Mouse (Mus musculus) stomach, postnatal 0 days (tissue): ENCODE results near the gene Birc6. TPM values are rescaled to one million over a fixed set of nuclear protein-coding genes. Genes with fewer than 3 reads are reported as not detected.

Experiments used
- ATAC-seq: fragments of 200-750 bp; cut with Nextera tagmentation; 2 replicates; pipeline ENCODE4 v1.8.0; 2017; ENCODE audit not compliant: low FRiP score, low TSS enrichment
- DNase-seq: peaks from one replicate; pipeline ENCODE4 v3.0.0-alpha.2; 2016; ENCODE audit warnings: low spot score
- H3K27ac ChIP-seq: fragments of 300-500 bp; sonication (generic); replicated peaks from 2 replicates; pipeline ENCODE4 v1.5.1; 2014; ENCODE audit warnings: mild to moderate bottlenecking, control low read depth
- H3K27me3 ChIP-seq: fragments of 300-500 bp; sonication (generic); 2 replicates; pipeline ENCODE4 v1.6.1; 2014; ENCODE audit warnings: low read length; ENCODE audit not compliant: control insufficient read depth, insufficient read depth
- H3K36me3 ChIP-seq: fragments of 300-500 bp; sonication (generic); 2 replicates; pipeline ENCODE4 v1.6.1; 2014; ENCODE audit warnings: low read length, mixed read lengths; ENCODE audit not compliant: control insufficient read depth, insufficient read depth
- H3K4me1 ChIP-seq: fragments of 300-500 bp; sonication (generic); replicated peaks from 2 replicates; pipeline ENCODE4 v1.6.1; 2014; ENCODE audit warnings: antibody characterized with exemption; ENCODE audit not compliant: control insufficient read depth, insufficient read depth
- H3K4me2 ChIP-seq: fragments of 300-500 bp; sonication (generic); replicated peaks from 2 replicates; pipeline ENCODE4 v1.6.1; 2014; ENCODE audit warnings: low read depth, mild to moderate bottlenecking, control low read depth, moderate library complexity
- H3K4me3 ChIP-seq: fragments of 300-500 bp; sonication (generic); 2 replicates; pipeline ENCODE4 v1.5.1; 2014; ENCODE audit warnings: low read depth, low read length, control low read depth
- H3K9ac ChIP-seq: fragments of 300-500 bp; sonication (generic); 2 replicates; pipeline ENCODE4 v1.6.1; 2014; ENCODE audit warnings: mild to moderate bottlenecking, low read length, control low read depth, mixed read lengths
- H3K9me3 ChIP-seq: fragments of 300-500 bp; sonication (generic); 2 replicates; pipeline ENCODE4 v1.6.1; 2016; ENCODE audit warnings: low read length; ENCODE audit not compliant: control insufficient read depth
- CTCF ChIP-seq: IDR thresholded peaks from 2 replicates; pipeline ENCODE4 v1.5.1; 2016; ENCODE audit warnings: antibody characterized with exemption, low read depth, mild to moderate bottlenecking, moderate library complexity
- EP300 ChIP-seq: optimal IDR thresholded peaks from 2 replicates; pipeline ENCODE3; 2016; ENCODE audit warnings: antibody characterized with exemption
- WGBS: fragments of 180-500 bp; shearing (Covaris S2); extraction: QIAGEN DNeasy Blood & Tissue Kit; methylation state at CpG from one replicate; pipeline ENCODE4 v1.1.7; 2014; 5-methylcytosine and 5-hydroxymethylcytosine counted together
- polyA plus RNA-seq: library from polyadenylated mRNA; unstranded; fragments of >200 nt; fragmentation: Nextera tagmentation; extraction: Ambion mirVana; gene quantifications from 2 replicates; pipeline ENCODE4 v1.2.1, GENCODE M21; 2015

Gene Birc6
- polyA plus RNA-seq, 1 experiment from 2014 or later, result 56.4 TPM

DNA sequence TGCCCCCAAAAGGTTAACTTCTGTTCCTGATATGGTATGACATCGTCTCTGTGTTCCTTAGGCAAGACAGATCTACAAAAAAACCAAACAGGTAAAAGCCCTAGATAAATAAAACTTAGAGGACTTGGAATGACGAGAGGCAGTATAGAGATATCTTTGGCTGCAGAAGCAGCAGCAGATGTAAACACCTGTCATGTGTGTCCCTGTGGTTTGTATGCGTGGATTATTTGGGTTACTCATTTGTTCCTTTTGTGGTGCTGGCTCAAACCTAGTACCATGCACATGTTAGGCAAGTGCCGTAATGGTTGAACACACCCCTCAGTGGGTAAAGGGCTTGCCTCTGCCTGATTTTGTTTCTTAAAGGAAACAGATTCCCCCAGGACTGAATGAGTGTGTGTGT, 27.9 kb upstream of the Birc6 start:
- DNase-seq (no peak), ATAC-seq (no peak)
- no peak overlapping the region for H3K4me2 ChIP-seq
- no peaks in the 10 kb centered on the region for H3K9me3 ChIP-seq
- no peak overlapping the region for H3K27ac ChIP-seq
- WGBS, result 52% methylated on average over 4 of the region's 4 CpGs
- H3K27me3 ChIP-seq, result no peaks in the 10 kb centered on the region
- no peak overlapping the region for H3K9ac ChIP-seq
- TF ChIP-seq CTCF (no peak), EP300 (no peak)
- no peaks in the 10 kb centered on the region for H3K4me1 ChIP-seq
- H3K4me3 ChIP-seq, result no peak overlapping the region
- H3K36me3 ChIP-seq, result peaks cover 12% of the 10 kb centered on the region; the same call in 1 of the 2 replicates

DNA sequence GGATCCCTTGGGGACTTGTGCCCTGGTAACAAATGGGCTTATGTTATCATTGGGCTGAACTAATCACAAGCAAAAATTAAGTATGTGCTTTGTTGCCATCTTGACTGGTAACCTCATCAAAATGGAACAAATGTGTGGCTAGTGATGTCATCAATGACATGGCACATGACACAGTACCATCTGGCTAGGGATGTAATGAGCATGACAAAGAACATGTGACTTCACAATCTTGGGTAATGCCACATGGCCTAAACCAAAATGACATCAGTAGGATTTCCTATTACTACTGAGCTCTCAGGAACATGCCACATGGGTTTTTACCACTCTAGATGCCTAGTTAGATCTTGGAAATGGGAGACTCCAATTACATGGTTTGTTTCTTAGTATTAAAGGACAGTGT, 27.0 kb upstream of the Birc6 start:
- TF ChIP-seq EP300 (no peak), CTCF (no peak)
- no peak for DNase-seq
- Histone ChIP-seq H3K4me3 (no peak overlapping the region), H3K9me3 (no peaks in the 10 kb centered on the region), H3K9ac (no peak overlapping the region), H3K4me2 (no peak overlapping the region), H3K27me3 (no peaks in the 10 kb centered on the region), H3K4me1 (no peaks in the 10 kb centered on the region), H3K27ac (no peak overlapping the region), H3K36me3 (peaks cover 11% of the 10 kb centered on the region; the same call in 1 of the 2 replicates)
- no peak for ATAC-seq

DNA sequence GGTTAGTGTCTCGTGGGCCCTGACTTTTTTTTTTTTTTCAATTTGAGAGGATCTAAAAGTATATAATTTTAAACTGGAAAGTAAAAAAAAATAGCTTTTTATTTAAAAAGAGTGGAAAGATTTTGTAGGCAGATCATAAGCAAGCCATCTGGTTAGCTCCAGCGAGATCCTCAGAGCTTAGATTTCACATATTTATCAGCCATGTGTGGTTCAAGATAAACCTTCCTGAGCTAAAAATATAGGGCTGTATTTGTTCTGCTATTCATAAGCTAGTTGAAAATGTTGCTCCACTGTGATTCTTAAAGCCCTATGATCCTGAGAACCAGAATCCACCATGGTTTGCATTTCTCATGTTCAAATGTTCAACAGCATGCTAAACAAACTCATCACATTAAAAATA, 20.2 kb upstream of the Birc6 start:
- no peak for ATAC-seq
- Histone ChIP-seq H3K4me3 (no peak overlapping the region), H3K9me3 (no peaks in the 10 kb centered on the region), H3K27ac (no peak overlapping the region), H3K4me2 (no peak overlapping the region), H3K9ac (no peak overlapping the region), H3K36me3 (no peaks in the 10 kb centered on the region), H3K27me3 (no peaks in the 10 kb centered on the region), H3K4me1 (no peaks in the 10 kb centered on the region)
- no peak for DNase-seq
- 66% methylated on average over 2 of the region's 2 CpGs for WGBS
- TF ChIP-seq CTCF, result no peak
- TF ChIP-seq EP300, result no peak

DNA sequence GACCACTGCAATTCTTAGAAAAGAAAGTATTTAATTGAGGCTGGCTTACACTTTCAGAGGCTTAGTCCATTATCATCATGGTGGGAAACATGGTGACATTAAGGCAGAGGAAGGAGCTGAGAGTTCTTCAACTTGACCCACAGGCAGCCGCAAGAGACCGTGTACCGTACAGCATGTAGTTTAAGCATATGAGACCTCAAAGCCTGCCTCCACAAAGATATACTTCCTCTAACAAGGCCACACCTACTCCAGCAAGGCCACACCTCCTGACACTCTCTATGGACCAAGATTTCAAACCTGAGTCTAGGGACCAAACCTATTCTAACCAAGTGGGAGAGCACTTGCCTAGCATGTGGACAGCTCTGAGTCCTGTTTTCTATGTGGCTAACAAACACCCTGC, 19.5 kb upstream of the Birc6 start:
- no peaks in the 10 kb centered on the region for H3K4me1 ChIP-seq
- no peak overlapping the region for H3K4me2 ChIP-seq
- DNase-seq, result no peak
- ATAC-seq, result no peak
- no peak overlapping the region for H3K9ac ChIP-seq
- no peaks in the 10 kb centered on the region for H3K36me3 ChIP-seq
- H3K4me3 ChIP-seq, result no peak overlapping the region
- H3K9me3 ChIP-seq, result no peaks in the 10 kb centered on the region
- H3K27ac ChIP-seq, result no peak overlapping the region
- TF ChIP-seq CTCF, result no peak
- TF ChIP-seq EP300, result no peak
- H3K27me3 ChIP-seq, result no peaks in the 10 kb centered on the region
- 85% methylated on average over 3 of the region's 3 CpGs for WGBS

DNA sequence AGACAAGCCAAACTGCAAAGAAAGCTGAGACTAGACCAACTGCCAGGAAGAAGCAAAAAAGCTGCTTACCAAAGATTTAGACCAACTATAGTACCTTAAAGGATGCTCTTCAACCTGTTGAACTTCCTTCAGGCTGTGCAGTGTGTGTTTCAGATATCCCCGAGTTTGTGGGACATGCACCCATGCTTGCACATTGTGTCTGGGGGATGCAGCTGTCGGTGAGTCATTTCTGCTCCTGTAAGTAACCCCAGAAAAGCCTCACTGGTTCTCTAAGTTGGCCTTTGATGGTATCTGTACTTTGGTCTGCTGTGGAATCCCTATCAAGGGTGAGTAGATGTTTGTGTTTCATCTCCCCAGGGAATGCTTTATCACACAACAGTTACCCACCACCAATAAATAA, 15.8 kb upstream of the Birc6 start:
- Histone ChIP-seq H3K4me3 (no peak overlapping the region), H3K27ac (no peak overlapping the region), H3K9ac (no peak overlapping the region), H3K27me3 (no peaks in the 10 kb centered on the region), H3K9me3 (no peaks in the 10 kb centered on the region), H3K4me2 (no peak overlapping the region), H3K4me1 (no peaks in the 10 kb centered on the region), H3K36me3 (no peaks in the 10 kb centered on the region)
- DNase-seq, result no peak
- 81% methylated on average over 2 of the region's 2 CpGs for WGBS
- no peak for ATAC-seq
- TF ChIP-seq EP300 (no peak), CTCF (no peak)

DNA sequence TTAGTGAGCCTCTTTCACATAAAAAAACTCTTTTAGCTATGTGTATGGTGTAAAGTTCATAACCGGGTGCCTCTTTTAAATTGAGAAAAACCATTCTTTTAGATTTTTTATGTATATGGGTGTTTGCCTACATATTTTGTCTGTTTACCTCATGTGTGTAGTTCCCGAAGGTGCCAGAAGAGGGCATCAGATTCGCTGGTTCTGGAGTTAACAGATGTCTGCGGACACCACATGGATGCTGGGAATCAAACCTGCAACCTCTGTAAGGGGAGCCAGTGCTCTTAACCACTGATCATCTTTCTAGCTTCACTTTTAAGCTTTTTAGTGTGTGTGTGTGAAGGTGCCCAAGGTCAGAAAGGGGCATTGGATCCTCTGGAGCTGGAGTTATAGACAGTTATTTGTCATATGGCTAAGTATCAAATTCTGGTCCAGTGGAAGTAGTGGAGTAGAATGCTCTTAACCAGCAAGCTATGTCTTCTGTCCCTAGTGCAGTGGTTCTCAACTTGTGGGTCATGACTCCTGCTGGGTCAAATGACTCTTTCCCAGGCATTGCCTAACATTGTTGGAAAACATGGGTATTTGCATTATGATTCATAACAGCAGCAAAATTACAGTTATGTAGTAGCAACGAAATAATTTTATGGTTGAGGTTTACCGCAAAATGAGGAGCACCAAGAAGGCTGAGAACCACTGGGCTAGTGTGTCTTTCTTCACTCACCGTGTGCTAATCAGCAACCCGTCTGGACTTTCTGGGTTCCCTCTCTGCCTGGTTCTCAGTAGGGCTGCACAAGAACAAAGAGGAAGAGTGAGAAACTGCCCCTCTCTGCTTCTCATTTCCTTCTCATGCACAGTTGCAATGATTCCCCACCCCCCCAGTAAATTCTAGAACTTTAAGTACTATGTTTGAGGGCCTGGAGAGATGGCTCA, 5.0 kb upstream of the Birc6 start:
- 87% methylated on average over 8 of the region's 8 CpGs for whole genome bisulfite sequencing
- no peak for ATAC-seq

More for the DNA sequence above, 5.0 kb upstream of the Birc6 start:
- no peak overlapping the region for H3K9ac ChIP-seq
- H3K4me2 ChIP-seq, result no peak overlapping the region
- no peak overlapping the region for H3K27ac ChIP-seq
- H3K27me3 ChIP-seq, result no peaks in the 10 kb centered on the region
- TF ChIP-seq CTCF, result no peak
- no peak for TF ChIP-seq EP300
- DNase-seq, result no peak
- H3K4me3 ChIP-seq, result no peak overlapping the region
- no peaks in the 10 kb centered on the region for H3K4me1 ChIP-seq
- H3K9me3 ChIP-seq, result no peaks in the 10 kb centered on the region
- no peaks in the 10 kb centered on the region for H3K36me3 ChIP-seq
